Mouse (Mus musculus): ENCODE measurements around the gene Nxph4.

Gene Nxph4

DNA sequence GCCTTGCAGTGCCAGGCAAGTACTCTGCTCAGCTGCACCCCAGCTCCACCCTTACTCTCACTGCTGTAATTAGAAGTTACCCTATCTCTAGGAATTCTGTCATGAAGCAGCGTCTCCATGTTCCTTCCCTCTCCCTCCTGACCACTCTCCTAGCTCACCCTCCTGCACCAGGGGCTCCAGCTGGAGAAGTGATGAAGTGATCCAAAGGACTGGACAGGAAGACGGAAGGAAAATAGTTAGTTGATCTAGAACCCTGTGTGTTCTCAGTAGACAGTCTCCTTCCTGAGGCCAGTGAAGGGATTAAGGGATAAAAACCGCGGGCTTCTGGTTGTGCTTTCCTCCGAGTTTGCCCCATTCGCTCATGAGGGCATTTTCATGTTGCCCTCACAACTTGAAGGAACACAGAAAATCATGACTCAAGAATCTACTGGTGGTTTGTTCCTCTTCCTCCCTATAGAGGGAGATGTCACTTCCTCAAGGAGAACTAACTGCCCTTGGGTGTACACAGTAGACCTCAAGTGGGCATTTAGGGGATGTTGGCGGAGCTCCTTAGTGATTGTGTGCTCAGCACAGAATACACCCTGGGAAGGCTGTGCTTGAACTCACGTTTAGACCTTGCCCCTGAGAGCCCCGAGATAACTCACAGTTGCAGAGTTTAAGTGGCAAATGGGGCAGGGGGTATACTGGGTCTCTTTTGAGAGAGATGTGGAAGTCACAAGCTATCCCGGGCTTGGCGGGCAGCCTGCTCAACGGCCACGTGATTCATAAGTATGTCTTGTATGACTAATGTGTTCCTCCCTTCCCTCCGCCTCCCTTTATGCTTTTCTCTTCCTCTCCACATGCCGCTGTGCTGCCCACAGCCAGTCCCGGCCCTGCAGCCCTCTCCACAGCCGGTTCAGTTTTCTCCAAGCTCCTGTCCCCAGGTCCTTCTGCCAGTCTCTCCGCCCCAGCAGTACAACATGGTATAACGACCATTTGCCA, 53.2 kb downstream of the Nxph4 start:
- DNase-seq = peak; percentile 82

DNA sequence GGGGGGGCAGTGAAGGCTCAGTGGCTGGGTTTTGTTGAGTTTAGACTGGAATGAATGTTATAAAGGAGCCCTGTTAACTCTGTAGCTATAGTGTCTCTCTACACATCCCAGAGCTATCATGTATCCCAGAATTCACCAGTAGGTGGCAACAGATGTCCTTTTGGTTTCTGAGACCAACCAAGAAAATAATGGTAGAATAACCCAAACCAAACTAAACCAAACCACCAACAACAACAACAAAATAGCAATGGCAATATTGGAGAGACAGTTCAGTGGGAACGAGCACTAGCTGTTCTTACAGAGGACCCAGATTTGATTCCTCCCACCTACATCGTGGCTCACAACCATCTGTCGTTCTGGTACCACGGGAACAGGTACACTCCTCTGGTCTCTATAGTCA, 55.2 kb downstream of the Nxph4 start:
- no peak for DNase-seq

DNA sequence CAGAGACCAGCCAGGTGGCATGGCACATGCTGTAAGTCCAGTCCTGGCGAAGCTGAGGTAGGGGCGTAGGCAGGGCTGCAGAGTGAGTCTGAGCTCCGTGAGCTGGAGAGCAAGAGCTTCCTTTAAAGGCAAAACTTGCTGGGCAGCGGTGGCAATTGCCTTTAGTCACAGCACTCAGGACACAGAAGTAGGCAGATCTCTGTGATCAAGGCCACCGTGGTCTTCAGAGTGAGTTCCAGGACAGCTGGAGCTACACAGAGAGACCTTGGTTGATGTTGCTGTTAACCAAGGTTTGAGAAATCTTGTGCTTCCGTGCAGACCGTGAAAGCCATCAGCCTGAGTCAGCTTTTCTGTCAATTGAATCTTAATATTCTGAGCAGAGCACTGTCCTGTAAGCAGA, 57.1 kb downstream of the Nxph4 start:
- DNase-seq = no peak

DNA sequence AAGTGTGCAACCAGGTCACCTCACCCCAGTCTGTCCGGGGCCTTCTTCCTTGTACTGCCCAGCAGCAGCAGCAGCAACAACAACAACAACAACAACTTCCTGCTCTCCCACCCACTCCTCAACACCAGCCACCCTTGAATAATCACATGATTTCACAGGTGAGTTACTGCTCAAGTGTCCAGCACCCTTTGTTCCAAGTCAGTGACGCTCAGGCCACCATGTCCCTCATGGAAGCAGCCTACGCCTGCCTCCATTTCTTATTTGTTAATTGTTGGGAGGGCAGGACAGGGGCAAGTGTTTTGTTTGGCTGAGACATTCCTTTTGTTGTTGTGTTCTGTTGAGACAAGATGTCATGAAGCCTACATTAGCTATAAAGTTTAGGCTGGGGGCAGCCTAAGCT, 57.8 kb downstream of the Nxph4 start:
- DNase-seq = no peak

Measured in right cerebral cortex, adult 18-20 months (tissue).